9 mouse cellular contexts compared by ENCODE assay signal in genomic region chr7:98155546-98156279, GRCm38 (mm10). TPM values are rescaled to one million over a fixed set of nuclear protein-coding genes. Genes with fewer than 3 reads are reported as not detected.
DNase-seq lines count a peak whose midpoint lies in the region; ATAC-seq and TF ChIP-seq lines count a peak whose summit lies in the region.
"Had no signal": no experiment of that assay in that cellular context is flagged by ENCODE, and none has a peak within 500 bp of the region (broad histone marks: within the 10 kb centered on the region; RNA-seq: fewer than 3 reads in every experiment).

No protein-coding gene starts in this region.

- no peak overlapping the region for H3K27ac ChIP-seq in forebrain, embryonic 11.5 days (ENCODE audit: low read depth, low read length)
- peak overlapping the region; percentile 12; the same call in 1 of the 2 replicates for H3K27ac ChIP-seq in heart, postnatal 0 days (ENCODE audit: low read depth)
- H3K27ac ChIP-seq in neural tube, embryonic 15.5 days (replicated peaks): no peak overlapping the region

- H3K9ac ChIP-seq in forebrain, embryonic 11.5 days (ENCODE audit: low read length): no peak overlapping the region
- no peak overlapping the region for H3K9ac ChIP-seq in heart, postnatal 0 days (replicated peaks; ENCODE audit: low read depth, low read length)
- H3K9ac ChIP-seq in neural tube, embryonic 15.5 days (replicated peaks): no peak overlapping the region

- WGBS in forebrain, embryonic 11.5 days: 29% methylated on average over 7 of the region's 8 CpGs
- WGBS in heart, postnatal 0 days: 9% methylated on average over 8 of the region's 8 CpGs
- 23% methylated on average over 8 of the region's 8 CpGs for WGBS in lung, adult 2 months
- 28% methylated on average over 7 of the region's 8 CpGs for WGBS in neural tube, embryonic 15.5 days

- no peaks in the 10 kb centered on the region for H3K9me3 ChIP-seq in E14TG2a.4 (ENCODE audit: low read length)
- H3K9me3 ChIP-seq in forebrain, embryonic 11.5 days (ENCODE audit: control insufficient read depth, low read length): no peaks in the 10 kb centered on the region
- no peaks in the 10 kb centered on the region for H3K9me3 ChIP-seq in heart, postnatal 0 days (replicated peaks; ENCODE audit: control insufficient read depth, low read length)
- no peaks in the 10 kb centered on the region for H3K9me3 ChIP-seq in neural tube, embryonic 15.5 days (replicated peaks)

- H3K4me2 ChIP-seq in forebrain, embryonic 11.5 days (ENCODE audit: low read depth, low read length, severe bottlenecking): no peak overlapping the region
- H3K4me2 ChIP-seq in heart, postnatal 0 days (ENCODE audit: low read depth, low read length): no peak overlapping the region
- H3K4me2 ChIP-seq in neural tube, embryonic 15.5 days: no peak overlapping the region

- TF ChIP-seq POLR2A in lung, adult 2 months (IDR thresholded peaks at IDR 0.05; ENCODE audit: borderline replicate concordance, extremely low read depth, low read depth, low read length): no peak

- DNase-seq in adrenal gland, postnatal 10 days: peak; percentile 80
- peak; percentile 71 for DNase-seq in forebrain, embryonic 11.5 days (ENCODE audit: low spot score)
- DNase-seq in heart, postnatal 0 days (ENCODE audit: low spot score): peak; percentile 74
- DNase-seq in layer of hippocampus, adult 11-12 months (ENCODE audit: low spot score): peak; percentile 82
- peak; percentile 76 for DNase-seq in lung, adult 2 months
- DNase-seq in thymus, postnatal 25 days: peak; percentile 80

- TF ChIP-seq CTCF in E14TG2a.4 (conservative IDR thresholded peaks at IDR 0.05; ENCODE audit: low read length): peak; percentile 68
- TF ChIP-seq CTCF in heart, postnatal 0 days (IDR thresholded peaks at IDR 0.05; ENCODE audit: low read depth): peak; percentile 91
- TF ChIP-seq CTCF in lung, adult 2 months (IDR thresholded peaks at IDR 0.05; ENCODE audit: insufficient read depth, low read length): peak; percentile 95

- H3K4me1 ChIP-seq in E14TG2a.4 (replicated peaks; ENCODE audit: low read depth, low read length): peaks cover 89% of the 10 kb centered on the region
- no peaks in the 10 kb centered on the region for H3K4me1 ChIP-seq in forebrain, embryonic 11.5 days (replicated peaks; ENCODE audit: control insufficient read depth, insufficient read depth, low read length)
- H3K4me1 ChIP-seq in heart, postnatal 0 days (ENCODE audit: control insufficient read depth, insufficient read depth): peaks cover 9% of the 10 kb centered on the region; the same call in 1 of the 2 replicates
- peaks cover 33% of the 10 kb centered on the region for H3K4me1 ChIP-seq in lung, adult 2 months (ENCODE audit: control insufficient read depth, insufficient read depth, low read length)
- peaks cover 47% of the 10 kb centered on the region for H3K4me1 ChIP-seq in neural tube, embryonic 15.5 days

- peak; percentile 56; the same call in 1 of the 2 replicates for ATAC-seq in forebrain, embryonic 11.5 days (replicated peaks; ENCODE audit: low FRiP score)
- peak; percentile 49 for ATAC-seq in heart, postnatal 0 days (ENCODE audit: insufficient read depth, low read depth)
- ATAC-seq in neural tube, embryonic 15.5 days (ENCODE audit: low FRiP score): 0 out of 2 replicates have a peak, but pooled peaks have one; percentile 22

- H3K36me3 ChIP-seq in E14TG2a.4 (ENCODE audit: insufficient read depth, low read length): peaks cover 36% of the 10 kb centered on the region
- H3K36me3 ChIP-seq in forebrain, embryonic 11.5 days (ENCODE audit: control insufficient read depth, insufficient read depth, low read length): no peaks in the 10 kb centered on the region
- H3K36me3 ChIP-seq in heart, postnatal 0 days (replicated peaks; ENCODE audit: control insufficient read depth, insufficient read depth, low read length): no peaks in the 10 kb centered on the region
- no peaks in the 10 kb centered on the region for H3K36me3 ChIP-seq in neural tube, embryonic 15.5 days

- H3K4me3 ChIP-seq in E14TG2a.4 (replicated peaks; ENCODE audit: low read length): 0 out of 2 replicates have a peak overlapping the region, but pooled peaks have one; percentile 13
- H3K4me3 ChIP-seq in forebrain, embryonic 11.5 days (ENCODE audit: low read depth, low read length): no peak overlapping the region
- no peak overlapping the region for H3K4me3 ChIP-seq in heart, postnatal 0 days (ENCODE audit: low read depth, low read length)
- no peak overlapping the region for H3K4me3 ChIP-seq in lung, adult 2 months (replicated peaks; ENCODE audit: extremely low read depth, low read depth, low read length)
- no peak overlapping the region for H3K4me3 ChIP-seq in neural tube, embryonic 15.5 days (replicated peaks)

- H3K27me3 ChIP-seq in E14TG2a.4 (ENCODE audit: insufficient read depth, low read length): no peaks in the 10 kb centered on the region
- H3K27me3 ChIP-seq in forebrain, embryonic 11.5 days (ENCODE audit: control insufficient read depth, insufficient read depth, low read length): no peaks in the 10 kb centered on the region
- H3K27me3 ChIP-seq in heart, postnatal 0 days (ENCODE audit: control insufficient read depth, insufficient read depth, low read length): no peaks in the 10 kb centered on the region
- H3K27me3 ChIP-seq in neural tube, embryonic 15.5 days (replicated peaks): no peaks in the 10 kb centered on the region

- TF ChIP-seq EP300 in heart, postnatal 0 days (IDR thresholded peaks at IDR 0.05; ENCODE audit: low read depth): no peak

RNA-seq across cellular contexts. Expression of gene Omp, which starts 10.4 kb away (rescaled TPM):
- 1 to 10 TPM in 1 of 2 experiments, under 1 TPM in 1; 0.66 to 1.2 TPM for total RNA-seq in adrenal gland, postnatal 10 days (2021)
- polyA plus RNA-seq in forebrain, embryonic 11.5 days (2014; fragmentation: Nextera tagmentation; extraction: Ambion mirVana): 0.32 TPM in 1 of 2 replicates, not detected in the other
- total RNA-seq in heart, postnatal 0 days (2014; rRNA removed; ENCODE audit: low replicate concordance): 0.39 TPM in 1 of 2 replicates, not detected in the other
- 0.05 TPM in 1 of 2 replicates, not detected in the other for polyA plus RNA-seq in heart, postnatal 0 days (2015; fragmentation: Nextera tagmentation; extraction: Ambion mirVana)
- 0.26 and 0.32 TPM in 2 replicates for polyA plus RNA-seq in lung, adult 2 months (2012; rRNA removed)
- polyA plus RNA-seq in neural tube, embryonic 15.5 days (2015; fragmentation: Nextera tagmentation; extraction: Ambion mirVana): 0.81 and 0.91 TPM in 2 replicates
- total RNA-seq: gastrocnemius, adult 8-10 months had no signal

RNA-seq across cellular contexts. Expression of gene Capn5, which starts 22.4 kb away (rescaled TPM):
- total RNA-seq in adrenal gland, postnatal 10 days (2021): 10 to 100 TPM in 1 of 2 experiments, 1 to 10 TPM in 1; 8.2 to 13.4 TPM
- 5.8 and 6.1 TPM in 2 replicates for polyA plus RNA-seq in forebrain, embryonic 11.5 days (2014; fragmentation: Nextera tagmentation; extraction: Ambion mirVana)
- 3.4 and 5.6 TPM in 2 replicates for total RNA-seq in heart, postnatal 0 days (2014; rRNA removed; ENCODE audit: low replicate concordance)
- polyA plus RNA-seq in heart, postnatal 0 days (2015; fragmentation: Nextera tagmentation; extraction: Ambion mirVana): 1.1 and 1.5 TPM in 2 replicates
- 19.0 and 22.2 TPM in 2 replicates for polyA plus RNA-seq in lung, adult 2 months (2012; rRNA removed)
- polyA plus RNA-seq in neural tube, embryonic 15.5 days (2015; fragmentation: Nextera tagmentation; extraction: Ambion mirVana): 23.6 and 29.4 TPM in 2 replicates

RNA-seq across cellular contexts. Expression of gene Myo7a, which starts 36.4 kb away (rescaled TPM):
- 10 to 100 TPM; 48.9 to 87.1 TPM for total RNA-seq in adrenal gland, postnatal 10 days (2021)
- polyA plus RNA-seq in forebrain, embryonic 11.5 days (2014; fragmentation: Nextera tagmentation; extraction: Ambion mirVana): 18.1 and 19.1 TPM in 2 replicates
- total RNA-seq in heart, postnatal 0 days (2014; rRNA removed; ENCODE audit: low replicate concordance): 7.1 and 20.0 TPM in 2 replicates
- 3.6 and 3.7 TPM in 2 replicates for polyA plus RNA-seq in heart, postnatal 0 days (2015; fragmentation: Nextera tagmentation; extraction: Ambion mirVana)
- 26.4 and 30.8 TPM in 2 replicates for polyA plus RNA-seq in lung, adult 2 months (2012; rRNA removed)
- polyA plus RNA-seq in neural tube, embryonic 15.5 days (2015; fragmentation: Nextera tagmentation; extraction: Ambion mirVana): 14.4 and 16.0 TPM in 2 replicates

RNA-seq across cellular contexts. Expression of gene B3gnt6, which starts 43.6 kb away (rescaled TPM):
- total RNA-seq in adrenal gland, postnatal 10 days (2021): 1 to 10 TPM; 2.3 to 3.3 TPM
- polyA plus RNA-seq in forebrain, embryonic 11.5 days (2014; fragmentation: Nextera tagmentation; extraction: Ambion mirVana): not detected in 2 replicates
- not detected in 2 replicates for total RNA-seq in heart, postnatal 0 days (2014; rRNA removed; ENCODE audit: low replicate concordance)
- not detected in 2 replicates for polyA plus RNA-seq in heart, postnatal 0 days (2015; fragmentation: Nextera tagmentation; extraction: Ambion mirVana)
- 1.5 and 2.1 TPM in 2 replicates for polyA plus RNA-seq in lung, adult 2 months (2012; rRNA removed)
- polyA plus RNA-seq in neural tube, embryonic 15.5 days (2015; fragmentation: Nextera tagmentation; extraction: Ambion mirVana): 0.49 and 0.77 TPM in 2 replicates
- total RNA-seq: gastrocnemius, adult 8-10 months had no signal
